In genomic region chr3:149757910-149758592, GRCm38 (mm10) we compare ENCODE assay signal across 23 mouse cellular contexts.
DNase-seq lines count a peak whose midpoint lies in the region; ATAC-seq and TF ChIP-seq lines count a peak whose summit lies in the region.
"Had no signal": no experiment of that assay in that cellular context is flagged by ENCODE, and none has a peak within 500 bp of the region (broad histone marks: within the 10 kb centered on the region; RNA-seq: fewer than 3 reads in every experiment).

No protein-coding gene starts in this region.

- no peak overlapping the region for H3K4me3 ChIP-seq in kidney, embryonic 14.5 days (ENCODE audit: low read length)
- no peak overlapping the region for H3K4me3 ChIP-seq in limb, embryonic 13.5 days
- no peak overlapping the region for H3K4me3 ChIP-seq in cerebellum, adult 2 months (replicated peaks; ENCODE audit: insufficient read depth, low read depth, low read length)
- H3K4me3 ChIP-seq: embryonic facial prominence, embryonic 13.5 days; heart, embryonic 15.5 days; hindbrain, embryonic 10.5 days; midbrain, embryonic 10.5 days had no signal

- no peak overlapping the region for H3K4me2 ChIP-seq in kidney, embryonic 14.5 days (replicated peaks; ENCODE audit: low read depth, low read length)
- H3K4me2 ChIP-seq in limb, embryonic 13.5 days (replicated peaks): no peak overlapping the region
- H3K4me2 ChIP-seq: embryonic facial prominence, embryonic 13.5 days; heart, embryonic 15.5 days; liver, embryonic 11.5 days had no signal

- TF ChIP-seq CTCF in cerebellum, adult 2 months (IDR thresholded peaks at IDR 0.05; ENCODE audit: borderline replicate concordance, insufficient read depth, low read depth, low read length): no peak

- TF ChIP-seq POLR2A in cerebellum, adult 2 months (IDR thresholded peaks at IDR 0.05; ENCODE audit: borderline replicate concordance, insufficient read depth, low read length): no peak

- 65% methylated on average over 6 of the region's 6 CpGs for WGBS in kidney, embryonic 14.5 days
- 42% methylated on average over 6 of the region's 6 CpGs for WGBS in limb, embryonic 13.5 days
- 76% methylated on average over 6 of the region's 6 CpGs for WGBS in cerebellum, adult 2 months

- no peaks in the 10 kb centered on the region for H3K4me1 ChIP-seq in kidney, embryonic 14.5 days (ENCODE audit: control insufficient read depth, insufficient read depth, low read length)
- H3K4me1 ChIP-seq in limb, embryonic 13.5 days: peaks cover 6% of the 10 kb centered on the region; the same call in 1 of the 2 replicates
- no peaks in the 10 kb centered on the region for H3K4me1 ChIP-seq in cerebellum, adult 2 months (ENCODE audit: control insufficient read depth, insufficient read depth, low read length)
- H3K4me1 ChIP-seq: embryonic facial prominence, embryonic 13.5 days; heart, embryonic 15.5 days; hindbrain, embryonic 10.5 days; midbrain, embryonic 10.5 days had no signal

- H3K9me3 ChIP-seq in kidney, embryonic 14.5 days (ENCODE audit: control insufficient read depth, low read length): no peaks in the 10 kb centered on the region
- no peaks in the 10 kb centered on the region for H3K9me3 ChIP-seq in limb, embryonic 13.5 days
- H3K9me3 ChIP-seq: embryonic facial prominence, embryonic 13.5 days; heart, embryonic 15.5 days; hindbrain, embryonic 10.5 days; midbrain, embryonic 10.5 days had no signal

- no peak overlapping the region for H3K27ac ChIP-seq in kidney, embryonic 14.5 days (ENCODE audit: low read depth, low read length)
- no peak overlapping the region for H3K27ac ChIP-seq in limb, embryonic 13.5 days
- no peak overlapping the region for H3K27ac ChIP-seq in cerebellum, adult 2 months (ENCODE audit: insufficient read depth, low read length)
- H3K27ac ChIP-seq: embryonic facial prominence, embryonic 13.5 days; heart, embryonic 15.5 days; hindbrain, embryonic 10.5 days; macrophage; midbrain, embryonic 10.5 days had no signal

- no peaks in the 10 kb centered on the region for H3K27me3 ChIP-seq in kidney, embryonic 14.5 days (ENCODE audit: control insufficient read depth, insufficient read depth, low read length)
- no peaks in the 10 kb centered on the region for H3K27me3 ChIP-seq in limb, embryonic 13.5 days
- H3K27me3 ChIP-seq in cerebellum, adult 2 months (ENCODE audit: control insufficient read depth, insufficient read depth, low read length): no peaks in the 10 kb centered on the region
- H3K27me3 ChIP-seq: embryonic facial prominence, embryonic 13.5 days; heart, embryonic 15.5 days had no signal

- H3K36me3 ChIP-seq in kidney, embryonic 14.5 days (ENCODE audit: control insufficient read depth, insufficient read depth, low read length): no peaks in the 10 kb centered on the region
- no peaks in the 10 kb centered on the region for H3K36me3 ChIP-seq in limb, embryonic 13.5 days
- H3K36me3 ChIP-seq: embryonic facial prominence, embryonic 13.5 days; G1E; heart, embryonic 15.5 days; hindbrain, embryonic 10.5 days; midbrain, embryonic 10.5 days had no signal

- no peak overlapping the region for H3K9ac ChIP-seq in kidney, embryonic 14.5 days (ENCODE audit: low read depth, low read length)
- H3K9ac ChIP-seq in limb, embryonic 13.5 days: no peak overlapping the region
- H3K9ac ChIP-seq: embryonic facial prominence, embryonic 13.5 days; heart, embryonic 15.5 days had no signal

- ATAC-seq in kidney, embryonic 14.5 days (ENCODE audit: low FRiP score, low TSS enrichment): peak; percentile 39; the same call in 1 of the 2 replicates
- peak; percentile 81 for ATAC-seq in limb, embryonic 13.5 days (ENCODE audit: low FRiP score, low read depth)
- ATAC-seq: forebrain, embryonic 16.5 days had no signal

- DNase-seq in embryo, embryonic 11 days: peak; percentile 10
- no peak for DNase-seq in embryo, embryonic 9.5 days (ENCODE audit: extremely low spot score)
- no peak for DNase-seq in kidney, adult 18-20 months
- peak; percentile 26 for DNase-seq in NIH3T3 (ENCODE audit: low read depth)
- no peak for DNase-seq in cerebellum, adult 2 months
- DNase-seq: adrenal gland, postnatal 14 days; cerebellum, adult 11-12 months; cerebellum, postnatal 36 days; gastrocnemius, postnatal 10 days; kidney, adult 9 months; lung, adult 18-20 months; right cerebral cortex, postnatal 4 days; thymus, postnatal 25 days had no signal

Comparison
In these comparisons a context has a peak if more than half of its experiments do, and no peak if none do; other contexts are left out.
1. DNase-seq: peak in embryo, embryonic 11 days (single experiment) and NIH3T3 (single experiment); none in embryo, embryonic 9.5 days (single experiment), kidney, adult 18-20 months (single experiment) and cerebellum, adult 2 months (0 of 2).